Mouse (Mus musculus) lung, postnatal 4 days (tissue): ENCODE measurements at regions not wholly inside any gene's neighbourhood (a gene's known extent, or its start where the extent isn't known, plus 50 kb on each side); places are given as distances from the start of the nearest gene placed in this dataset.

Source experiments
- DNase-seq, 2 experiments: peaks; one replicate each; pipeline ENCODE4 v3.0.0; 2021

DNA sequence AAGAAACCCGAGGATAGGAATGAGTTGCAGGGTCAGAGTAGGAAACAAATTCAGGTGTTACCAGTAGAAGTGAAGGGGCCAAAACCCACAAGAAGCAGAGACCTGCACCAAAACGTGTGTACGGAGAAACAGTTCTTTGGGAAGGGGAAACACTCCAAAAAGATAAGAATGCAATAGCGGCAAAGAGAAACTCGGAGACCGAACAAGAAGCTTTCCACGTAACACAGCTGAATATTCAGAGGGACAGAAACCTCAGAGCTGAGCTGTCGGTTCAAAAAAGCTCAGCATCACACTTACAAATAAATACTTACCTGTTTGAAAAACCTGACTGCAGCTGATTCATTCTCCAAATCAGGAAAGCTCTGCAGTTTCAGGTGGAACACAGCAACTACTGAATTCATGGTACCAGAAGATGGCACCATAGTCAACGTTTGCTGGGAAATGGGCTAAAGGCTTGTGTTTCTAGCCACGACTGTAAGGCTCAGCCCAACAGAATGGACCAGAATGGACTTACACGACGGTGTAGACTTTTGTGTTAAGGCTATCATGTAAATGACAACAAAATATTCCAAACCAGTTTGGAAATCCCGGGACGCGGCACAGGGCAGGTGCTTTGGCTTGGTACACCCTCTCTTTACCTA, 484.9 kb downstream of the Plcl1 start:
- peak in 1 of 2 experiments; percentile 20 for DNase-seq

DNA sequence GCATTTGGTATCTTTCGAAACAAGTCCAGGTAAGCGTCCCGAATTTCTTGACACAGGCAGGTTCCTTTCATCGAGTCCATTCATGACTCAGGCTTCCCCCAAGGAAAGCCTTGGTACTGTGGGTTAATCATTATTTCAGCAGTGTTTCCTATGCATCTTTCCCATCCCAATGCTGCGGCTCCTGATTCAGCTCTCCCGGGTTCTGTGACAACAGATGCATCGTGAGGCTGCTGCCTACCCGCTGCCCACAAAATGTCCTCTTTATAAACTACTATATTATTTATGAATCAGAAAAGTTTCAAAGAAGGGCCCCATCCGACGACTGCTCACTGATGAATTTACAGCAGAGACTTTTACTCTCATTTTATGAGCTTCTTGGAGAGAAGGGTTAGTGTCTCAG, 486.2 kb downstream of the Plcl1 start:
- no peak for DNase-seq

DNA sequence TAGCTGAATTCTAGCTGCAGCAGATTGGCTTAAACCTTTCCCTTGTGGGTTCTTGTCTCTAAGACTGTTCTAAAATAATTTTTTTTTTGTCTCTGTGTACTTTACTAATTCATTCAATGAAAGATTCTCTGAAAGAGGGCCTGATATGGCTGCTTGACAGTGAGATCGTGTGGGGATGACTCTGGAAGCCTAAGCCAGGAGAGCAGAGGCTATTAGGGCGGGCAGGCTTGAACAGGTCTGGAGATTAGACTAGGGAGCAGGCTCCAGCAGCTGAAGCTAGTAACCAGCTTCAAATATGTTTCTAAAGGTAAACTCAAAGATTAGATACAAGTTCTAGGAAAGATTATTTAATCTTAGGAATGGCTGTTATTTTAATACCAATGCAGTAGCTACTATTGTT, 491.9 kb downstream of the Plcl1 start:
- no peak for DNase-seq

DNA sequence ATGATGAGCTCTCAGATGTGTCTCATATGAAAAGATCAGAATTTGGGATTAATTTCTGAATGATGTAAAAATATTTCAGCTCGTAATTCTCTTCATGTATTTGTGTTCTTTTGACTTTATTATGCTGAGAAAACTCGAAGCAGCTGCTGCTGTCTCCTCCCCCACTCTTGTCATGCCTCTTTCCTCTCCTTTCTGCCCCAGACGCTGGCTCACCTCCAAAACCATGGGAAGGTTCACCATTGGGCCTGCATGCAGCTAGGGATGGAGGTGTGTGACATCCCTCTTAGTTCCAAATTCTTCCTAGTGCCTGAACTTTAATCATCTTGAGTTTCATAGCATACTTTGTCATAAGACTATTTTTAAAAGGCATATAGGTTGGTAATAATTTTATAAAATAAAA, 492.3 kb downstream of the Plcl1 start:
- DNase-seq = no peak

DNA sequence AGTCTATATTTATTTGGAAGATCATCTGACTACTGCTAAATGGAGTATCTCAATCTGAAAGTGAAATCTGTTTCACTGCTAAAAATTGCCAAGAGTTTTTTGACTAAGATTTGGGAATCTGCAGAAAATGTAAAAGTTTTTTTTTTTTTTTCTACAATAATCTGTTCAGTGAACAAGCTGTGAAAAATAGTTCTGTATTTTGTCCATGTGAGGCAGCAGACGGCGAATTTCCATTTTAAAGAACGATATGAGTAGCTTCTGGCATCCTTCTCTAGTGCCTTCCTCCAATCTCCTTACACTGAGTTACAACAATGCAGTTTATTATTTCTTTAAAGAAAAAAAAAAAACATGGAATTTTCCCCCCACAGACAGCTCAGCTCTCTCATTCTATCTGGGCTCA, 494.3 kb downstream of the Plcl1 start:
- DNase-seq = no peak

DNA sequence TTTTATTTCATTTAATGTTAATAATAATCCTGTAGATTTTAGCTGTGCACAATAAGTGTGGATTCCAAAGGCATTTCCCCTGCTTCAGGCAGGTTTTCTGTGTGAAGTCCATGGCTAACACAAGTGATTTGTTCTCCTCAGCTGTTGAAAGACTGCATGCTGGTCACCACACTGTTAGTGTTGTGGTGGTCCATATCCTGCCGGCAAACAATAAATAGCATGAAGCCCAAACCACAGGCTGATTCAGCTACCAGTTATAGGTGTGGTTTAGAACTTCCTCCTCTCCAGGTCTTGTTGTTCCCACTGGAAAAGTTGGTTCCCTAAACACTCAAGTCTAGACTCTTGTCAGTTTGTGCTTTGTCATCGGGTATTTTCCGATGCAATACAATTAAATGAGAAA, 497.5 kb downstream of the Plcl1 start:
- DNase-seq = no peak

DNA sequence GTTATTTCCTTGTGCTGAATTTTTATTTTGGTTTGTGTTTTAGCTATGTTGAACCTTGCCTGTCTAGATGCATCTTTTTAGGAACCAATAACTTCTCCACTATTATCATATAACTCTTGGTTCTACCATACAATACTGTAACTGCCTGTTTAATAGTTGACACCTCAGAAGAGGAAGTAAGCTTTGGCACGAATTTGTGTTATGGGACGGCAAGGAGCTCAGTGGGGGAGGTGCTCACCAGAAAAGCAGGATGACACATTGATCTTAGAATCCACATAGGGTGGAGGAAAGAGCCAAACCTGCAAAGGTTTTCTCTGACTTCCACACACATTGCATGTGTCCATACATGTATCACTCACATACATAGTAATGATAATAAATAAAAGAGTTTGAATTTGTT, 498.9 kb downstream of the Plcl1 start:
- no peak for DNase-seq

DNA sequence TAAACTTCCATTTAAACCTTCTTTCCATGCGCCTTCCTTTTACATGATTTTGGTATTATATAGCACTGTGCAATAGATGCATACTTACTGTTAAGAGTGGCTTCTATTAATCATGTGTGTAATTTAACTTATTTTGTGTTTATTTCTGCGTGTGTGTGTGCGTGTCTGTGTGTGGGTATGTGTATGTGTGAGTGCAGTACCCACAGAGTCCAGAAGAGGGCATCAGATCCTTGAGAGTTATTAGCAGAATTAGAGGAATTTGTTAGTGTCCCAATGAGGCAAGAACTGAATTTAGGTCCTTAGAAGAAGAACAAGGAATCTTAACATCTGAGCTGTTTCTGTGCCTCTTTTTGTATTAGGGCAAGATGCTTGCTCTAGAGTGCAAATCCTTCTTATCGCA, 499.5 kb downstream of the Plcl1 start:
- no peak for DNase-seq

DNA sequence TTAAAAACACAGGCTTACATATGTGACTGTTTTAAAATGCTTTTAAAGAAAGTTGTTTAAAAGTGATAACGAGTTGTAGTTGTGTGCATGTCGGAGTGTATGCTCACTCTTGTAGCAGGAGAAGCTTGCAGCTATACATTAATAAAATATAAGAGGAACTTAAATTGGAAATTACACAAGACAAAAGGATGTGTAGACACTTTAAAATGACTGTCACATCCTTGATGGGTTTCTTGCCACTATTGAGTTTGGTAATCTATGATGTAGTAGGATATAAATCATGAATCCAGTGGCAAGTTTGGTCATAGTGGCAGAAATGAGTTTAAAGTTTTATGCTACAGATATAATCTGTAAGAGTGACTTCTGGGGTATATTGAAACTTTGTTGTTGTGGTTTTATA, 504.3 kb downstream of the Plcl1 start:
- DNase-seq = no peak

DNA sequence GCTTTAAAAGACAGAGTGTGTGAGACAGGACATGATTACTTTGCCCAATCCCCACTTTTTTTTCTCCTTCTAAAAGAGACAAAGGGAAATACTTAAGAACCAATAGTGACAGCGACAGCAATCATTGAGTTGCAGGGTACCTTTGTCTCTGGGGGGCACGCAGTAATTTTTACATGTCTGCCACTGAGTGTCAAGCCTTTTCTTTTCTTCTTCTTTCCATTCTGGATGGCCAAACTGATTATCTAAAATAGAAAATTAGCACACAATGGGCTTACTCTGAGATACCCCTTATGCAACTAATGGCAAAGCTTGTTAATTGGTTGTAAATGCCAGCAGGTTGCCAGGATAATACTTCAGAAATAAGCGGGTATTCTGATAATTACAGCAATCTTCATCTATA, 508.6 kb downstream of the Plcl1 start:
- no peak for DNase-seq

DNA sequence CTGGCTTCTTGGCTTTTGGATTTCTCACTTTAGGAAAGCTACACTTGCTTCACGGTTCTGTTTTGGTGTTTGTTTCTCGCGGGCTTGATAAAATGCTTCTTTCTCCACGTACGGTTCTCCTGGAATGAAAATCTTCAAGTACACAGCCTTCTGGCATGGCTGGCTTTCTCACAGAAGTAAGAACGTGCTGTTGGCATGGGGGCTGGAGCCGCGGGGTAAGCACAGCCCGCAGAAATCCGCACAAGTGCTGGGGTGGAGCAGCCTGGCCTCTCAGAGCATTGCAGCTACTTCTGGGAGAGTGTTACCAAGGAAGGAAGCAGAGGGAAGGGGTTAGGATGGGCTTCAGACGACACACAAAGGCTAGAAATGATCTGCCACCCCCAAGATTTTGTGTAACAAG, 510.2 kb downstream of the Plcl1 start:
- DNase-seq = no peak

DNA sequence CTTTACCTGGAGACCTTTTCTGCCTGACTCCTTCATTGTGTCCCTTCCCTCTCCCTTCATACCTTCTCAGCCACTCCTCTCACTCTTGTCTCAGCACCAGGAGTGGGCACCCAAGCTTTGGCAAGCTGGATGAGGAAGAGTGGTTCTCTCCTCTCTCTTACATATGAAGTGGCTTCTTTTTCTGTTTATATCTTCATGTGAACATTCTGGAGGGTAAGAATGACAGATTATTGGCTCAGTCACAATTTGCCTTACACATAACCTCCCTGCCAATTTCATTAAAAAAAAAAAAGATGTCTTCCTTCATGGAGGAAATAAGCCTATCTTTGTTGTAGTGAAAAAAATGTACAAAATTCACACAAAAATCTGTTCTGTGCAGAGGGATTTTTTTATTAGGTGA, 513.8 kb downstream of the Plcl1 start:
- no peak for DNase-seq

DNA sequence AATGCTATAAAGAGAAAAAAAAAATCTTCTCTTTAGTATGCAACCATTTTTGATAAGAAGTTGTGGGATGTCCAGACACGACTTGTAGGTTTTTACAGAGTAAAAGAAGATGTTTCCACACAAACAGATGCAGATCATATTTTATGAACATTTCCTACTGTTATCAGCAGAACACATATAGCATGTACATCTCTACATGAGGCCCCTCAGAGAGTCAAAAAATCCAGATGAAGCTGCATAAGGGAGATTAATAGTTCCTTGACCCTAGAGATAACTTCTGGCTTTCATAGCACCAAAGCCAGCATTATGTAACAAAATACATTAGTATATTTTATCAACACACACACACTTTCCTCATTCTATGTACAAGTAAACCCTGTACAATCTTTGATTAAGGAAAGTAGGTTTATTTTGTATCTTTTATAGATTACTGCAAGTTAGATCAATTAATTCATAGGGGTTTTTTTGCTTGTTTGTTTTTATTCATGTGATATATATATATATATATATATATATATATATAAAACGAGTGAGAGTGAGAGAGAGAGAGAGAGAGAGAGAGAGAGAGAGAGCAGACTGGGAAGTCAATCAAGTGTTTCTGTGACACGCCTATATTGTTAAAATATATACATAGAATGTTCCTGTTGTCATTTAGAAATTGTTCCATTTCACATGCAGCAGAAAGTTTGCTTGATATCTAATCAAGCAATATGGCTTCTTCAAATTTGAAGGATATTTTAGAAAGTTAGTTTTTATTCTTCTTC, 541.2 kb downstream of the Plcl1 start:
- no peak for DNase-seq

DNA sequence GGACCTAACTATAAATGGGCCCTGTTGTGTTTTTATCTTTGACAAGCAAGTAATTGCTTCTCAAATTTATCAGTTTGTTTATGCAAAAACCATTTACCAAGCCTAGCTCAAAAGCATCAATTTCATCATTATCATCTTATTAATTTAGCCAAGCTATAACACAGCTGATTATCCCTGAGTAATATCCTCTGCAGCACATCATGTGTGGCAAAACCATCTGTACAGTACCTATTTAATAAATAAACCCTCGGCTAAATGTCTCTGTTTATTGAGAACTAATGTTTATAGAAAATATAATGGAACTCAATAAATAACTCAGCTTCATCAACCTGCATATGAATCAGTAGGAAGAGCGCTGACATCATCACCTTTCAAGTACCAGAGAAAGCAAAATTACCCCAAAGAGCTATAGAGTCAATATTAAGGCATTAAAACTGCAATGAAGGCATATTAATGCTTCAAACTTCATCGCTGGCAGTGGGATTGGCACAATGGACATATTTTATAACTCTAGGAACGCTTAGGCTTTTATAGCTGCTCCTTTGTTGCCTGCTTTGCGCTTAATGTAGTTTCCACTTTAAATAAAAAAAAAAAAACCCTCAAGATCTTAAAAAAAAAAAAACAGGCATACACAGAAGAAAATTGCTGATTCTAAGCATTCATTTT, 542.0 kb downstream of the Plcl1 start:
- no peak for DNase-seq

DNA sequence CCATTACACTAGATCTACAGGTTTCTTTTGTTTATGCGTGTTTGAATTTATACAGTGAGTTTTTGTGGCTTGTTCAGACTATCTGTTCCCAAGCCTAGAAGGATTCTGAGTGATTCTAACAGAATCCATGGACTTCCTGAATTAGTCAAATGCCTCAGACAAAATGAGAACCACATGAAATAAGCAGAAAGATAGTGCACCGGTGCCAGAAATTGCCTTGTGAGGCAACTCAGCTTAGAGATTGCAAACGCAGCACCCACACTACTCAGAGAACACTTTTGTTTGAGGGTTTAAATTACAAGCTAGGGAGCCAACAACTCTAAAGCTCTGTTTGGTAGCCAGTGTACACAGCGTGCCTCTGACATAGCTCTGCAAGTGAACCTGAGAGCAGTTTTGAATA, 543.9 kb downstream of the Plcl1 start:
- DNase-seq = no peak

DNA sequence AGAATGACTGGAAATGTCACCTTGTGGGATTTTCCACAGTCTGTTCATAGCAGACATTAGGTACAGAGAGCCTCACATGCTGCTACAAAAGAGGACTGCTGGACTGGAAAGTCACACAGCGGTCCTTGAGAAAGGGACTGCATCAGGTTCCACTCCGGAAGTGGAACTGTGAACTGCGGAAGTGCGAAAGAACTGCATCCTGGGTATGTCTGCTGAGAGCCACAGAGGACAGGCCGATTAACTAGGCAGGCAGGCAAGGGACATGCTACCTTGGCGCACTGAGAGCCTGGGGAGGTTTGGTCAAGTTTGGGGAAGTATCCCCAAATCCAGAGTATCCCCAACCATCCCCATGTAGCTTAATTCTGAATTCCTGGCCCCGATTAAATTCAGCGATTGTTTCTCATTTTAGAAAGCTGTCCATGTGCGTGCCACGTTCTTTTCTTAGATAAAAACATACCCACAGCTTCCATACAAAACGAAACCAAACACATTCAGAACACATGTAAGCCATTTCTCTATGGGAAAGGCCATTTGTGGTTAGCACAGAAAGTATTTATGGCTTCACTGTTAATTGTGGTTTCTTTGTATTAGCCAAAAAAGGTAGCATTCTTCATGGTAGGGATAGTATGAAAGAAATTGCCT, 552.2 kb downstream of the Plcl1 start:
- DNase-seq = no peak

DNA sequence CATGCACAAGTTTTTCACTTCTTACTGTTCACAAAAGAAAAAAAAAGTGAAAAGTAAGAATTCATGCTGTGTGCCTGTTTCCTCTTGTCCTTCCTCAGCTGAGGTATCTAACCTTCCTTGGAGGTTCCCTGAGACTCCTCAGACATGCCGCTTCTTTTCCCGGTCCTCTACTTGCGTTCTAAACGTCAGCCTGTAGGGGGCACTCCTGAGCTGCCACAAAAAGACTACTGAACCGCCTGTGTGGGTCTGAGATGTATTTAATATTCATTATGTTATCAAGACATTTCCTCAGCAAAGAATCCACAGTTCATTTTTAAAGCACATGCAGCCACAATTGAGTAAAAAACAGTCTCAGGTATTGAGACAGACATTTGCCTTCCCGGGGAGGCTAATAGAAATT, 554.6 kb downstream of the Plcl1 start:
- peak; percentile 39 to 71 for DNase-seq

DNA sequence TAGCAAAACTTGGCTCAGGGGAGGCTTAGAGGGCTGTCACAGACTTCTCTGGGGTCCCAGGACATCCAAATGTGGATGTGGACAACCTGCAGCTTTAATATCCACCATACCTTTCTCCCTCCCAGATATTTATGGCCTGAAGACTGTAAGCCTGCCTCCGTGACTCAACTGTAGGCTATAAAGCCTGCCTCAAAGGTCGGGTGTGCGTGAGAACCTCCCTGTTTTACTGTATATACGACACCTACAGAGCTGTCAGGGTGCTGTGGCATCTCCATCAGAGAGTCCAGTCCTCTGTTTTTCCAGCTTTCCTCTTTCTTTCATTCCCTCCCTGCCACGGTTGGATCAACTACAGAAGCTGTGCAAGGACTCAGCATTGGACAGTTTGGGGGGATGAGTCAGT, 558.1 kb downstream of the Plcl1 start:
- no peak for DNase-seq

DNA sequence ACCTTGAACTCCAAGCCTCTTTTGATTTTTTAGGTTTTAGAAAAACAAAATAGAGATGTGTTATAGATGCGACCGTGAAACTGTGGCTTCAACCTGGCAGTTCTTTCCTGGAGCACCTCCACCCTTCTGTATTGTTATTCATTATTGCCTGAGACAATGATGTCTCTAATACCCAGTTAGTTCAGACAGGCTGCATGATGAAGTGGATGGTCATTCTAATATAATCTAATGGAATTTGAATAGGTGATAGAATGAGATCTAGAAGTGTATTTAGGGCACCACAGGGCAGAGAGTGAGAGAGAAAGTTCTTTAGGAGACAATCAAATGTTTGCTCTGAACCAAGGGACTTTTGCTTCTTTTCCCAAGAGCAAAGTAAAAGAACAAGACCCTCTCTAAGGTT, 560.6 kb downstream of the Plcl1 start:
- no peak for DNase-seq

DNA sequence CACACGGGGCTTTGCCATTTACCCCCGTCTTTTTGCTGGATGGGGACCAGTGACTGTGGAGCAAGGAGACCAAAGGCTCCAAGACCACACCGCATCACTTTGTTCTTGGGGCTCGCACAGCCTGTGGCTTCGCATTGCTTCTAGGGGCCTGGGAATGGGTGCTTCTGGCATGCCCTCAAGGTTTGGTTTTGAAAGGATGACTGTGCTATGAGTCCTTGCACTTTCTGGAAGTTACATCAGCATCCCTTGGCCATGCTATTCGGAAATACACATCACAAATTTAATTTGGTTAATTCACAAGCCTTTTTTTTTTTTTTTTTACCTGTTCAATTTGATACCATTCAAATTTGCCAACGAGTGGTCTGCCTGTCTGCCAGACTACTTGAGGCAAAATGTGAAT, 562.1 kb downstream of the Plcl1 start:
- no peak for DNase-seq

DNA sequence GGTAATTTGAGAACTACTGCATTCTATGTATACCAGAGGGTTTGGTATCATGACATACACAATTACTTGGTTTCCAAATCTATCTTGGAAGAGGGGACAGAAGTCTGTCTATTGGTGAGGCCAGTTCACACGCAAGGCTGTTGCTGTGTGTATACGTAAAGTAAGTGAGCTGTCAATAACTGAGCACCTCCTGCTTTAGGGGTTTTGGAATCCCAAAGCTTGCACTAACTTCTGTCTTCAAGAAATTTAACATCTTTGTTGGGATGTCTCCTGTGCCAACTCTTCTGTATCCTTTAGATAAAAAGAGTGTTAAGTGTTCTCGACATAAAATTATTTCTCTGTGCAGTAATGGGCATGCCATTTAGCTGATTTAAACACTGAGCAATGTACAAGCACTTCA, 572.1 kb downstream of the Plcl1 start:
- no peak for DNase-seq

DNA sequence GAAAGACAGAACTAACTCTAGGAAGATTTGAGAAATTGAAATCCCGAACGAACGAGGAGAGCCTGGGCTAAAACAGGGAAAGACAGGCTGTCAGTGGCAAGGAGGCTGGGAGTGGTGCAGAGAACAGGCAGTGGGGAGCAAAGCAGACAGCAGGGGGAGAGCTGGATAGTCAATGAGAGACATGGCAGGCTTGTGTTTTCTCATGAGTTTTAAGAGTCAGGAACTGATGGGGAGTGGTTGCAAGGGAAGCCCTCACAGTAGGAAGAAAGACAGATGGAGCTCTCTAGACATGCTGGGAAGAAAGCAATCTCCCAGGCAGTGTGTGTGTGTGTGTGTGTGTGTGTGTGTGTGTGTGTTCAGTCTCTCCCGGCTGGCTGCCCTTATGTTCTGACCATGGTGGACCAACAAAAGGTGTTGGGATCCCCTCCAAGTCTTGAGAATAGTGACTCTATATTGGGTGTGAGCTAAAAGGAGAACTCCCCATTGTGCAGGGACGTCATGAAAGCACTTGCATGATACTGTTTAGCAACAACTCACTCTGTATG, 577.9 kb downstream of the Plcl1 start:
- DNase-seq = no peak

DNA sequence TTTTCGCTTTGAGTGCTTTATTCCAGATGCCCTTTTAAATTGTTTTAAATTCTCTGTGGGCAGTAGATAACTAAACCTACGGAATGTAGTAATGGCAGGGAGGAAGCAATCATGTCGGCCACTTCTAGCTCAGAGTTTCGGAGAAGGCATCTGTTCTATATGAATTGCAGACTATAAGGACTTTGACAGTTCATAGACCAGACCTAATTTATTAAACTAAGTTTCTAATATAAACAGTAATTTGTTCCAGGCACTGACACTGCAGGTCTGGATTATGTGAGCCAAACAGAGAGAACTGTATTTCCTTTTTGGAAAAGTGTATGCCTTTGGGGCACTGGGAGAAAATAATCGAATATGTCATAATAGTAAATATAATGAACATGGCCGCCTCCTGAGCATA, 591.4 kb downstream of the Plcl1 start:
- no peak for DNase-seq
